Mouse (Mus musculus): Measurements from ENCODE around the gene Rad9b. TPM values are rescaled to one million over a fixed set of nuclear protein-coding genes. Genes with fewer than 3 reads are reported as not detected.

Rad9b gene
- total and polyA plus RNA-seq, 3 experiments, result 9.0 to 10.4 (median 10.3) TPM

GRCm38 (mm10) chr5:122391786-122392180, 37.8 kb upstream of the Rad9b start, which contains the start of gene Arpc3 (continued):
- TF ChIP-seq NELFE (IDR thresholded peaks at IDR 0.05; ENCODE audit: low read depth, low read length), result peak; percentile 79
- TF ChIP-seq ETS1 (conservative IDR thresholded peaks at IDR 0.05; ENCODE audit: low read depth, low read length), result peak; percentile 60; the same call in 1 of the 2 replicates
- no peak for TF ChIP-seq PAX5 (IDR thresholded peaks at IDR 0.05; ENCODE audit: low read length)
- 0 out of 2 replicates have a peak, but pooled peaks have one; percentile 52 for TF ChIP-seq ZMIZ1 (IDR thresholded peaks at IDR 0.05; ENCODE audit: low read depth, low read length)
- TF ChIP-seq CTCF (conservative IDR thresholded peaks at IDR 0.05 in 1 of 2, IDR thresholded peaks at IDR 0.05 in 1 of 2; ENCODE audit: low read depth in 2 of 2, low read length in 2 of 2), result peak; percentile 53 to 91
- no peak for TF ChIP-seq CHD1 (IDR thresholded peaks at IDR 0.05; ENCODE audit: low read depth, low read length)
- TF ChIP-seq JUN (IDR thresholded peaks at IDR 0.05; ENCODE audit: insufficient read depth, low read depth, low read length), result 0 out of 2 replicates have a peak, but pooled peaks have one; percentile 14
- no peak for TF ChIP-seq ZNF384 (IDR thresholded peaks at IDR 0.05; ENCODE audit: low read depth, low read length)
- TF ChIP-seq EP300 (IDR thresholded peaks at IDR 0.05; ENCODE audit: low read length), result no peak
- no peak for TF ChIP-seq USF1 (IDR thresholded peaks at IDR 0.05; ENCODE audit: low read depth, low read length)
- peak; percentile 97 for TF ChIP-seq ELF1 (IDR thresholded peaks at IDR 0.05; ENCODE audit: low read depth, low read length)

GRCm38 (mm10) chr5:122391178-122391785, 37.2 kb upstream of the Rad9b start:
- TF ChIP-seq RCOR1 (conservative IDR thresholded peaks at IDR 0.05; ENCODE audit: low read depth, low read length) (no peak), ZNF384 (IDR thresholded peaks at IDR 0.05; ENCODE audit: low read depth, low read length) (peak; percentile 87)
- Histone ChIP-seq H3K27ac (ENCODE audit: insufficient read depth, low read depth) (no peak overlapping the region), H3K4me2 (ENCODE audit: insufficient read depth, low read depth, poor library complexity, severe bottlenecking) (peak overlapping the region; percentile 58; the same call in 1 of the 2 replicates), H3K9me3 (replicated peaks; ENCODE audit: low read length) (no peaks in the 10 kb centered on the region), H3K9ac (ENCODE audit: insufficient read depth, low read depth) (no peak overlapping the region), H3K4me1 (ENCODE audit: control insufficient read depth in 1 of 2, insufficient read depth in 2 of 2) (peaks cover 2 to 21% of the 10 kb centered on the region in 2 experiments; a peak in 3 of 4 replicates), H3K27me3 (replicated peaks) (no peaks in the 10 kb centered on the region), H3K79me2 (replicated peaks; ENCODE audit: control insufficient read depth, extremely low read depth, insufficient read depth, poor library complexity, severe bottlenecking) (peaks cover 33% of the 10 kb centered on the region), H3K36me3 (replicated peaks in 1 of 2; ENCODE audit: control insufficient read depth in 1 of 2, insufficient read depth in 1 of 2, low read length in 1 of 2) (peaks cover 9 to 15% of the 10 kb centered on the region in 2 experiments), H3K4me3 (replicated peaks in 1 of 3; ENCODE audit: low read depth in 2 of 3, low read length in 2 of 3, poor library complexity in 1 of 3) (peak overlapping the region in 1 of 3 experiments; percentile 91)
- dilution Hi-C loops (cut with MboI; ENCODE audit: extremely low pct_ligation_motif_present, extremely low pct_unique_long_range_greater_than_20kb, low sequenced_read_pairs) (no loop called here), in situ Hi-C loops (cut with MboI; ENCODE audit: low pct_ligation_motif_present, low pct_unique_long_range_greater_than_20kb, low sequenced_read_pairs) (no loop called here)
- no peak for DNase-seq (ENCODE audit: extremely low read depth)

DNA sequence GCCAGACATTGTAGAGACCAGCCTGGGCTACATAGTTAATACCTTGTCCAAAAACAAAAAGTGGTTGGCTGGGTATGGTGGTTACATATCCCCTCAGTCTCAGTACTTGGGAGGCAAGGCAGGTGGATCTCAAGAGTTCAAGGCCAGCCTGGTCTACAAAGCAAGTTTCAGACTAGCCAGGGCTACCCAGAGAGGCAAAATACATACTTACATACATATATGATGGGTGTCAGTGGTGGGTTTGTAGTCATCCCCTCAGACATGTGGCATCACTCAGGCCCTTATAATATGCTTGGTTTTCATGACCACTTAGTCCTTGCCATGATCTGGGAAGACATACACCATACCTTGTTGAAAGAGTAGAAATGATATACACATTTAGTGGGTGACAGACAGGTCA, 36.6 kb upstream of the Rad9b start:
- no peaks in the 10 kb centered on the region for H3K9me3 ChIP-seq (replicated peaks; ENCODE audit: low read length)
- peaks cover 33% of the 10 kb centered on the region for H3K79me2 ChIP-seq (replicated peaks; ENCODE audit: control insufficient read depth, extremely low read depth, insufficient read depth, poor library complexity, severe bottlenecking)
- dilution Hi-C loops (cut with MboI; ENCODE audit: extremely low pct_ligation_motif_present, extremely low pct_unique_long_range_greater_than_20kb, low sequenced_read_pairs), result no loop called here
- DNase-seq (ENCODE audit: extremely low read depth), result no peak
- TF ChIP-seq SIN3A (IDR thresholded peaks at IDR 0.05; ENCODE audit: low read length) (no peak), ZKSCAN1 (IDR thresholded peaks at IDR 0.05; ENCODE audit: borderline replicate concordance, low read depth, low read length) (no peak), MAX (IDR thresholded peaks at IDR 0.05; ENCODE audit: low read length) (no peak)
- in situ Hi-C loops (cut with MboI; ENCODE audit: low pct_ligation_motif_present, low pct_unique_long_range_greater_than_20kb, low sequenced_read_pairs), result no loop called here
- peaks cover 9 to 13% of the 10 kb centered on the region in 2 experiments for H3K36me3 ChIP-seq (replicated peaks in 1 of 2; ENCODE audit: control insufficient read depth in 1 of 2, insufficient read depth in 1 of 2, low read length in 1 of 2)
- H3K27me3 ChIP-seq (replicated peaks), result no peaks in the 10 kb centered on the region
- no peak overlapping the region for H3K4me3 ChIP-seq (replicated peaks in 1 of 3; ENCODE audit: low read depth in 2 of 3, low read length in 2 of 3, poor library complexity in 1 of 3)
- peaks cover 2 to 21% of the 10 kb centered on the region in 2 experiments; a peak in 3 of 4 replicates for H3K4me1 ChIP-seq (ENCODE audit: control insufficient read depth in 1 of 2, insufficient read depth in 2 of 2)
- no peak overlapping the region for H3K9ac ChIP-seq (ENCODE audit: insufficient read depth, low read depth)
- H3K4me2 ChIP-seq (ENCODE audit: insufficient read depth, low read depth, poor library complexity, severe bottlenecking), result no peak overlapping the region
- no peak overlapping the region for H3K27ac ChIP-seq (ENCODE audit: insufficient read depth, low read depth)
